Mouse (Mus musculus) thymus, postnatal 4 days (tissue): ENCODE data around the gene Kcnj6.

Experiments used
- DNase-seq: peaks from one replicate; pipeline ENCODE4 v3.0.0; 2021

The Kcnj6 gene

GRCm38 (mm10) chr16:94701971-94702370 is 295.5 kb downstream of the Kcnj6 start:
- no peak for DNase-seq

GRCm38 (mm10) chr16:94701141-94701540 is 296.4 kb downstream of the Kcnj6 start:
- DNase-seq, result no peak
